Mouse (Mus musculus) mouse embryonic stem cell (cell line): Measurements from ENCODE around the gene Cebpb.

Experiments used
- in situ Hi-C, 2 experiments: fragments of 300-500 bp; cut with MboI; formaldehyde crosslinking; loops; 1 replicate in 1 of 2; 3 replicates in 1 of 2; pipeline ENCODE4 v1.14.3; 2019 to 2020; ENCODE audit warnings: low sequenced_read_pairs in 2 of 2, low pct_unique_long_range_greater_than_20kb in 1 of 2, mixed read lengths in 1 of 2; ENCODE audit not compliant: unreplicated experiment in 1 of 2

Gene Cebpb

GRCm38 (mm10) chr2:167661270-167662203 lies 27.2 kb upstream of the Cebpb start, which contains the start of gene Gm20431:
Gm20431 (minus strand) TSS chr2:167661496.
- in situ Hi-C loops, result loop anchor here in 1 of 2 experiments (5.0 kb wide), 1 partner anchor 129 kb away; no protein-coding TSS in a partner anchor

- in situ Hi-C loops, result loop anchor here in 1 of 2 experiments (5.0 kb wide), 1 partner anchor 130 kb away; no protein-coding TSS in a partner anchor
Observed at GRCm38 (mm10) chr2:167662713-167663112, 26.0 kb upstream of the Cebpb start.

GRCm38 (mm10) chr2:167665972-167666713 lies 22.6 kb upstream of the Cebpb start:
- in situ Hi-C loops, result no loop called here

GRCm38 (mm10) chr2:167668426-167668825 lies 20.3 kb upstream of the Cebpb start:
- in situ Hi-C loops, result no loop called here

- in situ Hi-C loops, result no loop called here
Observed at GRCm38 (mm10) chr2:167669398-167669797, 19.3 kb upstream of the Cebpb start.

- in situ Hi-C loops, result no loop called here
Observed at GRCm38 (mm10) chr2:167671101-167671633, 17.5 kb upstream of the Cebpb start.

GRCm38 (mm10) chr2:167672212-167672685 lies 16.5 kb upstream of the Cebpb start:
- in situ Hi-C loops, result no loop called here

GRCm38 (mm10) chr2:167675120-167675909 lies 13.4 kb upstream of the Cebpb start:
- in situ Hi-C loops, result no loop called here

- in situ Hi-C loops, result no loop called here
Observed at GRCm38 (mm10) chr2:167678600-167678999, 10.1 kb upstream of the Cebpb start.

- in situ Hi-C loops, result no loop called here
Observed at GRCm38 (mm10) chr2:167679902-167680430, 8.7 kb upstream of the Cebpb start.

GRCm38 (mm10) chr2:167680657-167681056 lies 8.1 kb upstream of the Cebpb start:
- in situ Hi-C loops, result no loop called here

GRCm38 (mm10) chr2:167683721-167684120 lies 5.0 kb upstream of the Cebpb start:
- in situ Hi-C loops, result no loop called here

GRCm38 (mm10) chr2:167685137-167685536 lies 3.6 kb upstream of the Cebpb start:
- in situ Hi-C loops, result loop anchor here (5.0 kb wide), 1 partner anchor 212 kb away; no protein-coding TSS in a partner anchor

- in situ Hi-C loops, result loop anchor here (5.0 kb wide), 1 partner anchor 211 kb away; no protein-coding TSS in a partner anchor
Observed at GRCm38 (mm10) chr2:167685865-167686264, 2.9 kb upstream of the Cebpb start.

GRCm38 (mm10) chr2:167686382-167687249 lies 2.1 kb upstream of the Cebpb start:
- in situ Hi-C loops, result loop anchor here (5.0 kb wide), 1 partner anchor 211 kb away; no protein-coding TSS in a partner anchor

GRCm38 (mm10) chr2:167687250-167687586 lies 1.5 kb upstream of the Cebpb start:
- in situ Hi-C loops, result loop anchor here (5.0 kb wide), 1 partner anchor 210 kb away; no protein-coding TSS in a partner anchor

GRCm38 (mm10) chr2:167687651-167688101 lies 1.0 kb upstream of the Cebpb start:
- in situ Hi-C loops, result loop anchor here (5.0 kb wide), 1 partner anchor 210 kb away; no protein-coding TSS in a partner anchor
